Mouse (Mus musculus): ENCODE measurements around the gene Wfdc10. TPM values are rescaled to one million over a fixed set of nuclear protein-coding genes. Genes with fewer than 3 reads are reported as not detected.

Gene Wfdc10
- polyA plus RNA-seq, 1 experiment from 2014 or later, result not detected

DNA sequence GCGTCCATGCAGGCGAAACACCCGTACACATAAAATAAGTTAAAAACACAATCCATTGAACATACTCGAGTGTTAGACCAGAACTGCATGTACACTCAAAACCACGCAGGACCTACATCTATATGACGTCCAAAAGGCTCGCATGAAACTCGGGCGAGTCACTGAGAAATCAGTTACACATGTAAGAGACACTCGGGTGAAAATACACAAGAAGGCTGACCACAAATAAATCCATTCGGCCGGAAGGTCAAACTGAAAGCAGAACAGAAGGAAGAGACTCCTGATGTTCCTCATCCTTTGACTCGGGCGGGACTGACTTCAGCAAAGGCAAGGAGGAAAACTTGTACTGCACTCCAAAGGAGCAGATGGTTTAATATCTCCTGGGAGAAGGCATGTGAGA is 50.1 kb downstream of the Wfdc10 start:
- Histone ChIP-seq H3K4me3 (no peak overlapping the region), H3K27me3 (replicated peaks; ENCODE audit: low read depth, poor library complexity, severe bottlenecking) (no peaks in the 10 kb centered on the region), H3K4me1 (no peaks in the 10 kb centered on the region), H3K9me3 (no peaks in the 10 kb centered on the region), H3K27ac (replicated peaks) (no peak overlapping the region), H3K36me3 (replicated peaks) (no peaks in the 10 kb centered on the region)
- no peak for DNase-seq (ENCODE audit: low spot score)
- 93% methylated on average over 14 of the region's 14 CpGs for WGBS

Other genes with a start within 250 kb of the Wfdc10 start
- gene Sdc4, start 212.2 kb upstream of the Wfdc10 start, polyA plus RNA-seq (2016; fragmentation: Nextera tagmentation; extraction: Ambion mirVana), result 25.5 and 26.0 TPM in 2 replicates
- 52.5 and 53.1 TPM in 2 replicates for gene Sys1, start 199.1 kb upstream of the Wfdc10 start, polyA plus RNA-seq (2016; fragmentation: Nextera tagmentation; extraction: Ambion mirVana)
- gene Gm20458, start 195.1 kb upstream of the Wfdc10 start, polyA plus RNA-seq (2016; fragmentation: Nextera tagmentation; extraction: Ambion mirVana), result 3.1 and 3.2 TPM in 2 replicates
- not detected in 2 replicates for gene Trp53tg5, start 182.3 kb upstream of the Wfdc10 start, polyA plus RNA-seq (2016; fragmentation: Nextera tagmentation; extraction: Ambion mirVana)
- gene Dbndd2, start 169.9 kb upstream of the Wfdc10 start, polyA plus RNA-seq (2016; fragmentation: Nextera tagmentation; extraction: Ambion mirVana), result 1.8 TPM in 2 replicates
- 34.8 and 38.1 TPM in 2 replicates for gene Pigt, start 158.5 kb upstream of the Wfdc10 start, polyA plus RNA-seq (2016; fragmentation: Nextera tagmentation; extraction: Ambion mirVana)
- gene Wfdc2, start 93.6 kb upstream of the Wfdc10 start, polyA plus RNA-seq (2016; fragmentation: Nextera tagmentation; extraction: Ambion mirVana), result 59.8 and 62.7 TPM in 2 replicates
- not detected in 2 replicates for gene Spint3, start 82.6 kb upstream of the Wfdc10 start, polyA plus RNA-seq (2016; fragmentation: Nextera tagmentation; extraction: Ambion mirVana)
- gene Wfdc6a, start 70.6 kb upstream of the Wfdc10 start, polyA plus RNA-seq (2016; fragmentation: Nextera tagmentation; extraction: Ambion mirVana), result not detected in 2 replicates
- not detected in 2 replicates for gene Eppin, start 62.5 kb upstream of the Wfdc10 start, polyA plus RNA-seq (2016; fragmentation: Nextera tagmentation; extraction: Ambion mirVana)
- gene Wfdc6b, start 42.5 kb upstream of the Wfdc10 start, polyA plus RNA-seq (2016; fragmentation: Nextera tagmentation; extraction: Ambion mirVana), result not detected in 2 replicates
- not detected in 2 replicates for gene Wfdc8, start 42.4 kb upstream of the Wfdc10 start, polyA plus RNA-seq (2016; fragmentation: Nextera tagmentation; extraction: Ambion mirVana)
- gene Wfdc16, start 17.2 kb upstream of the Wfdc10 start, polyA plus RNA-seq (2016; fragmentation: Nextera tagmentation; extraction: Ambion mirVana), result not detected in 2 replicates
- not detected in 2 replicates for gene Wfdc9, start 537 bp downstream of the Wfdc10 start, polyA plus RNA-seq (2016; fragmentation: Nextera tagmentation; extraction: Ambion mirVana)
- gene Wfdc11, start 18.0 kb downstream of the Wfdc10 start, polyA plus RNA-seq (2016; fragmentation: Nextera tagmentation; extraction: Ambion mirVana), result not detected in 2 replicates
- gene Wfdc13, start 29.1 kb downstream of the Wfdc10 start, polyA plus RNA-seq (2016; fragmentation: Nextera tagmentation; extraction: Ambion mirVana), result 0.14 TPM in 1 of 2 replicates, not detected in the other
- not detected in 2 replicates for gene Spint4, start 42.5 kb downstream of the Wfdc10 start, polyA plus RNA-seq (2016; fragmentation: Nextera tagmentation; extraction: Ambion mirVana)
- not detected in 2 replicates for gene Spint5, start 59.3 kb downstream of the Wfdc10 start, polyA plus RNA-seq (2016; fragmentation: Nextera tagmentation; extraction: Ambion mirVana)
- 0.87 and 0.95 TPM in 2 replicates for gene Wfdc3, start 89.9 kb downstream of the Wfdc10 start, polyA plus RNA-seq (2016; fragmentation: Nextera tagmentation; extraction: Ambion mirVana)
- gene Dnttip1, start 89.9 kb downstream of the Wfdc10 start, polyA plus RNA-seq (2016; fragmentation: Nextera tagmentation; extraction: Ambion mirVana), result 85.1 and 88.8 TPM in 2 replicates
- gene Ube2c, start 113.9 kb downstream of the Wfdc10 start, polyA plus RNA-seq (2016; fragmentation: Nextera tagmentation; extraction: Ambion mirVana), result 571 and 605 TPM in 2 replicates
- gene Tnnc2, start 123.9 kb downstream of the Wfdc10 start, polyA plus RNA-seq (2016; fragmentation: Nextera tagmentation; extraction: Ambion mirVana), result not detected in 2 replicates
- gene Snx21, start 129.8 kb downstream of the Wfdc10 start, polyA plus RNA-seq (2016; fragmentation: Nextera tagmentation; extraction: Ambion mirVana), result 10.7 and 11.9 TPM in 2 replicates
- 13.9 and 15.8 TPM in 2 replicates for gene Acot8, start 148.8 kb downstream of the Wfdc10 start, polyA plus RNA-seq (2016; fragmentation: Nextera tagmentation; extraction: Ambion mirVana)
- 8.5 and 8.6 TPM in 2 replicates for gene Zswim3, start 149.1 kb downstream of the Wfdc10 start, polyA plus RNA-seq (2016; fragmentation: Nextera tagmentation; extraction: Ambion mirVana)
- 24.2 and 27.1 TPM in 2 replicates for gene Zswim1, start 166.6 kb downstream of the Wfdc10 start, polyA plus RNA-seq (2016; fragmentation: Nextera tagmentation; extraction: Ambion mirVana)
- not detected in 2 replicates for gene Spata25, start 172.5 kb downstream of the Wfdc10 start, polyA plus RNA-seq (2016; fragmentation: Nextera tagmentation; extraction: Ambion mirVana)
- gene Ctsa, start 176.8 kb downstream of the Wfdc10 start, polyA plus RNA-seq (2016; fragmentation: Nextera tagmentation; extraction: Ambion mirVana), result 95.8 and 100 TPM in 2 replicates
- 4.8 and 5.4 TPM in 2 replicates for gene Neurl2, start 177.4 kb downstream of the Wfdc10 start, polyA plus RNA-seq (2016; fragmentation: Nextera tagmentation; extraction: Ambion mirVana)
- gene Pltp, start 201.7 kb downstream of the Wfdc10 start, polyA plus RNA-seq (2016; fragmentation: Nextera tagmentation; extraction: Ambion mirVana), result 36.7 and 40.7 TPM in 2 replicates
- gene Pcif1, start 223.3 kb downstream of the Wfdc10 start, polyA plus RNA-seq (2016; fragmentation: Nextera tagmentation; extraction: Ambion mirVana), result 77.2 and 81.2 TPM in 2 replicates

Data from embryonic facial prominence, embryonic 10.5 days (tissue).